Comparison of ENCODE assay signal across 17 mouse cellular contexts in genomic region chr3:153169744-153170143, GRCm38 (mm10).
DNase-seq lines count a peak whose midpoint lies in the region; ATAC-seq and TF ChIP-seq lines count a peak whose summit lies in the region.
"Had no signal": no experiment of that assay in that cellular context is flagged by ENCODE, and none has a peak within 500 bp of the region (broad histone marks: within the 10 kb centered on the region; RNA-seq: fewer than 3 reads in every experiment).

No protein-coding gene starts in this region.

- H3K36me3 ChIP-seq in kidney, embryonic 14.5 days (ENCODE audit: control insufficient read depth, insufficient read depth, low read length): no peaks in the 10 kb centered on the region
- H3K36me3 ChIP-seq in midbrain, embryonic 13.5 days: no peaks in the 10 kb centered on the region
- no peaks in the 10 kb centered on the region for H3K36me3 ChIP-seq in midbrain, embryonic 10.5 days
- no peaks in the 10 kb centered on the region for H3K36me3 ChIP-seq in hindbrain, embryonic 13.5 days
- no peaks in the 10 kb centered on the region for H3K36me3 ChIP-seq in thymus, adult 2 months (ENCODE audit: control insufficient read depth, insufficient read depth, low read length)
- H3K36me3 ChIP-seq: embryonic facial prominence, embryonic 12.5 days; forebrain, embryonic 15.5 days; G1E; heart, embryonic 12.5 days had no signal

- no peak overlapping the region for H3K4me2 ChIP-seq in kidney, embryonic 14.5 days (replicated peaks; ENCODE audit: low read depth, low read length)
- no peak overlapping the region for H3K4me2 ChIP-seq in midbrain, embryonic 13.5 days (replicated peaks)
- no peak overlapping the region for H3K4me2 ChIP-seq in hindbrain, embryonic 13.5 days
- H3K4me2 ChIP-seq: embryonic facial prominence, embryonic 12.5 days; forebrain, embryonic 15.5 days; heart, embryonic 12.5 days had no signal

- H3K9ac ChIP-seq in kidney, embryonic 14.5 days (ENCODE audit: low read depth, low read length): no peak overlapping the region
- H3K9ac ChIP-seq in midbrain, embryonic 13.5 days (replicated peaks): no peak overlapping the region
- H3K9ac ChIP-seq in hindbrain, embryonic 13.5 days: no peak overlapping the region
- H3K9ac ChIP-seq: embryonic facial prominence, embryonic 12.5 days; forebrain, embryonic 15.5 days; heart, embryonic 12.5 days had no signal

- TF ChIP-seq CTCF in thymus, adult 2 months (IDR thresholded peaks at IDR 0.05; ENCODE audit: borderline replicate concordance, control insufficient read depth, extremely low read depth, insufficient read depth, low read length, poor library complexity): no peak

- H3K4me1 ChIP-seq in kidney, embryonic 14.5 days (ENCODE audit: control insufficient read depth, insufficient read depth, low read length): no peaks in the 10 kb centered on the region
- peaks cover 5% of the 10 kb centered on the region; the same call in 1 of the 2 replicates for H3K4me1 ChIP-seq in midbrain, embryonic 13.5 days (replicated peaks)
- H3K4me1 ChIP-seq in midbrain, embryonic 10.5 days: no peaks in the 10 kb centered on the region
- H3K4me1 ChIP-seq in hindbrain, embryonic 13.5 days (replicated peaks): peaks cover 11% of the 10 kb centered on the region; the same call in 1 of the 2 replicates
- no peaks in the 10 kb centered on the region for H3K4me1 ChIP-seq in thymus, adult 2 months (replicated peaks; ENCODE audit: control insufficient read depth, insufficient read depth, low read length)
- H3K4me1 ChIP-seq: embryonic facial prominence, embryonic 12.5 days; forebrain, embryonic 15.5 days; heart, embryonic 12.5 days had no signal

- H3K4me3 ChIP-seq in kidney, embryonic 14.5 days (ENCODE audit: low read length): no peak overlapping the region
- no peak overlapping the region for H3K4me3 ChIP-seq in midbrain, embryonic 13.5 days (replicated peaks)
- no peak overlapping the region for H3K4me3 ChIP-seq in midbrain, embryonic 10.5 days
- H3K4me3 ChIP-seq in hindbrain, embryonic 13.5 days: no peak overlapping the region
- no peak overlapping the region for H3K4me3 ChIP-seq in thymus, adult 2 months (ENCODE audit: control insufficient read depth, insufficient read depth, low read length)
- H3K4me3 ChIP-seq: embryonic facial prominence, embryonic 12.5 days; forebrain, embryonic 15.5 days; heart, adult 2 months; heart, embryonic 12.5 days had no signal

- no peaks in the 10 kb centered on the region for H3K9me3 ChIP-seq in kidney, embryonic 14.5 days (ENCODE audit: control insufficient read depth, low read length)
- no peaks in the 10 kb centered on the region for H3K9me3 ChIP-seq in midbrain, embryonic 13.5 days
- H3K9me3 ChIP-seq in midbrain, embryonic 10.5 days (replicated peaks): no peaks in the 10 kb centered on the region
- H3K9me3 ChIP-seq in hindbrain, embryonic 13.5 days: no peaks in the 10 kb centered on the region
- H3K9me3 ChIP-seq: embryonic facial prominence, embryonic 12.5 days; forebrain, embryonic 15.5 days; G1E; heart, embryonic 12.5 days had no signal

- ATAC-seq in kidney, embryonic 14.5 days (ENCODE audit: low FRiP score, low TSS enrichment): 0 out of 2 replicates have a peak, but pooled peaks have one; percentile 24
- ATAC-seq in midbrain, embryonic 13.5 days: peak; percentile 63; the same call in 1 of the 2 replicates
- ATAC-seq in hindbrain, embryonic 13.5 days (ENCODE audit: low FRiP score): peak; percentile 57
- ATAC-seq: CD4-positive, CD25-positive, alpha-beta regulatory T cell, adult 4 months; forebrain, embryonic 15.5 days had no signal

- TF ChIP-seq POLR2A in thymus, adult 2 months (IDR thresholded peaks at IDR 0.05; ENCODE audit: control insufficient read depth, extremely low read depth, insufficient read depth, low read length, poor library complexity): no peak

- no peak overlapping the region for H3K27ac ChIP-seq in kidney, embryonic 14.5 days (ENCODE audit: low read depth, low read length)
- H3K27ac ChIP-seq in midbrain, embryonic 13.5 days: no peak overlapping the region
- no peak overlapping the region for H3K27ac ChIP-seq in midbrain, embryonic 10.5 days (replicated peaks)
- peak overlapping the region; percentile 32; the same call in 1 of the 2 replicates for H3K27ac ChIP-seq in hindbrain, embryonic 13.5 days
- H3K27ac ChIP-seq in thymus, adult 2 months (ENCODE audit: control insufficient read depth, insufficient read depth, low read length): no peak overlapping the region
- H3K27ac ChIP-seq: embryonic facial prominence, embryonic 12.5 days; forebrain, embryonic 15.5 days; heart, adult 2 months had no signal

- WGBS in kidney, embryonic 14.5 days: 41% methylated on average over 11 of the region's 11 CpGs
- WGBS in midbrain, embryonic 13.5 days: 75% methylated on average over 11 of the region's 11 CpGs
- WGBS in midbrain, embryonic 10.5 days: 91% methylated on average over 11 of the region's 11 CpGs
- 56% methylated on average over 11 of the region's 11 CpGs for WGBS in hindbrain, embryonic 13.5 days
- WGBS in thymus, adult 2 months: 96% methylated on average over 11 of the region's 11 CpGs

- DNase-seq in cerebellum, postnatal 10 days: peak; percentile 33 to 40
- DNase-seq in cerebellum, postnatal 4 days (ENCODE audit: low spot score in 2 of 2): no peak
- no peak for DNase-seq in kidney, postnatal 10 days
- DNase-seq in midbrain, embryonic 10.5 days (ENCODE audit: low spot score): no peak
- DNase-seq in thymus, adult 2 months: no peak
- DNase-seq: adrenal gland, adult 8-10 months; adrenal gland, postnatal 36 days; B cell, adult 2 months; heart, adult 2 months had no signal

- H3K27me3 ChIP-seq in kidney, embryonic 14.5 days (ENCODE audit: control insufficient read depth, insufficient read depth, low read length): no peaks in the 10 kb centered on the region
- H3K27me3 ChIP-seq in midbrain, embryonic 13.5 days: no peaks in the 10 kb centered on the region
- no peaks in the 10 kb centered on the region for H3K27me3 ChIP-seq in midbrain, embryonic 10.5 days (ENCODE audit: low read depth, poor library complexity, severe bottlenecking)
- no peaks in the 10 kb centered on the region for H3K27me3 ChIP-seq in hindbrain, embryonic 13.5 days
- no peaks in the 10 kb centered on the region for H3K27me3 ChIP-seq in thymus, adult 2 months (ENCODE audit: control insufficient read depth, insufficient read depth, low read length)
- H3K27me3 ChIP-seq: embryonic facial prominence, embryonic 12.5 days; forebrain, embryonic 15.5 days; heart, embryonic 12.5 days had no signal

Comparison
In these comparisons a context has a peak if more than half of its experiments do, and no peak if none do; other contexts are left out.
1. DNase-seq: peak in cerebellum, postnatal 10 days (2 of 2); none in cerebellum, postnatal 4 days (0 of 2), kidney, postnatal 10 days (single experiment), midbrain, embryonic 10.5 days (single experiment) and thymus, adult 2 months (single experiment).
2. Peak in every context shown above with its lines, with median percentiles within 50 percentile points of each other: ATAC-seq.